Comparison of ENCODE assay signal across 17 mouse cellular contexts in genomic region chr4:95038024-95038423, GRCm38 (mm10). TPM values are rescaled to one million over a fixed set of nuclear protein-coding genes. Genes with fewer than 3 reads are reported as not detected.
DNase-seq lines count a peak whose midpoint lies in the region; ATAC-seq lines count a peak whose summit lies in the region.
"Had no signal": no experiment of that assay in that cellular context is flagged by ENCODE, and none has a peak within 500 bp of the region (broad histone marks: within the 10 kb centered on the region; RNA-seq: fewer than 3 reads in every experiment).

No protein-coding gene starts in this region.

- H3K9me3 ChIP-seq in hindbrain, embryonic 15.5 days: no peaks in the 10 kb centered on the region
- H3K9me3 ChIP-seq in hindbrain, embryonic 11.5 days (ENCODE audit: control insufficient read depth, low read length): no peaks in the 10 kb centered on the region
- no peaks in the 10 kb centered on the region for H3K9me3 ChIP-seq in heart, embryonic 15.5 days (replicated peaks)
- H3K9me3 ChIP-seq: forebrain, embryonic 12.5 days; liver, embryonic 15.5 days; neural tube, embryonic 13.5 days; stomach, embryonic 15.5 days had no signal

- intact Hi-C loops in gastrocnemius, postnatal 14 days (cut with DNase I; ENCODE audit: low total_unique reads): no loop called here

- 0 out of 2 replicates have a peak, but pooled peaks cover 3% of the 10 kb centered on the region for H3K4me1 ChIP-seq in hindbrain, embryonic 15.5 days (replicated peaks)
- H3K4me1 ChIP-seq in hindbrain, embryonic 11.5 days (replicated peaks; ENCODE audit: control insufficient read depth, insufficient read depth, low read length): no peaks in the 10 kb centered on the region
- no peaks in the 10 kb centered on the region for H3K4me1 ChIP-seq in brown adipose tissue, adult 24 weeks (ENCODE audit: control insufficient read depth, insufficient read depth, insufficient read length, low read length)
- H3K4me1 ChIP-seq in heart, embryonic 15.5 days (replicated peaks): 0 out of 2 replicates have a peak, but pooled peaks cover 2% of the 10 kb centered on the region
- H3K4me1 ChIP-seq: liver, embryonic 15.5 days; stomach, embryonic 15.5 days had no signal

- no peak overlapping the region for H3K27ac ChIP-seq in hindbrain, embryonic 15.5 days (replicated peaks)
- H3K27ac ChIP-seq in hindbrain, embryonic 11.5 days (ENCODE audit: low read depth, low read length): no peak overlapping the region
- peak overlapping the region; percentile 30; the same call in 1 of the 2 replicates for H3K27ac ChIP-seq in brown adipose tissue, adult 24 weeks (replicated peaks; ENCODE audit: low read depth, low read length)
- H3K27ac ChIP-seq in heart, embryonic 15.5 days: peak overlapping the region; percentile 50; the same call in 1 of the 2 replicates
- H3K27ac ChIP-seq: forebrain, embryonic 12.5 days; liver, embryonic 15.5 days; neural tube, embryonic 13.5 days; stomach, embryonic 15.5 days had no signal

- 39% methylated on average over 5 of the region's 5 CpGs for WGBS in hindbrain, embryonic 15.5 days
- 45% methylated on average over 5 of the region's 5 CpGs for WGBS in hindbrain, embryonic 11.5 days
- 31% methylated on average over 5 of the region's 5 CpGs for WGBS in heart, embryonic 15.5 days

- 0 out of 2 replicates have a peak, but pooled peaks have one; percentile 48 for ATAC-seq in hindbrain, embryonic 15.5 days (ENCODE audit: low FRiP score, low read depth)
- ATAC-seq in hindbrain, embryonic 11.5 days (ENCODE audit: low FRiP score): no peak
- ATAC-seq in heart, embryonic 15.5 days (replicated peaks; ENCODE audit: insufficient number of reproducible peaks, insufficient read depth, low FRiP score, low read depth): peak; percentile 58; the same call in 1 of the 2 replicates
- ATAC-seq in CD4-positive, CD25-positive, alpha-beta regulatory T cell, adult 4 months: no peak
- ATAC-seq in activated CD4-positive, CD25-positive, alpha-beta regulatory T cell, adult 4 months: no peak
- ATAC-seq: inflammation-experienced regulatory T-cells, adult 6 months had no signal

- no peak overlapping the region for H3K4me3 ChIP-seq in hindbrain, embryonic 15.5 days
- no peak overlapping the region for H3K4me3 ChIP-seq in hindbrain, embryonic 11.5 days (ENCODE audit: low read depth, low read length)
- no peak overlapping the region for H3K4me3 ChIP-seq in brown adipose tissue, adult 24 weeks (ENCODE audit: insufficient read depth, low read depth, low read length)
- H3K4me3 ChIP-seq in heart, embryonic 15.5 days: no peak overlapping the region
- H3K4me3 ChIP-seq: forebrain, embryonic 12.5 days; liver, embryonic 15.5 days; neural tube, embryonic 13.5 days; stomach, embryonic 15.5 days had no signal

- no peak for DNase-seq in hindbrain, embryonic 11.5 days (ENCODE audit: low spot score)
- peak; percentile 61 for DNase-seq in NIH3T3 (ENCODE audit: low read depth)
- DNase-seq in gastrocnemius, postnatal 14 days: no peak
- DNase-seq: cerebellum, adult 9-11 months; kidney, postnatal 10 days; layer of hippocampus, adult 9-11 months; thymus, postnatal 4 days had no signal

- no peaks in the 10 kb centered on the region for H3K36me3 ChIP-seq in hindbrain, embryonic 15.5 days
- H3K36me3 ChIP-seq in hindbrain, embryonic 11.5 days (ENCODE audit: control insufficient read depth, insufficient read depth, low read length): no peaks in the 10 kb centered on the region
- no peaks in the 10 kb centered on the region for H3K36me3 ChIP-seq in heart, embryonic 15.5 days
- H3K36me3 ChIP-seq: forebrain, embryonic 12.5 days; liver, embryonic 15.5 days; neural tube, embryonic 13.5 days; stomach, embryonic 15.5 days had no signal

- H3K9ac ChIP-seq in hindbrain, embryonic 15.5 days: no peak overlapping the region
- H3K9ac ChIP-seq in hindbrain, embryonic 11.5 days (ENCODE audit: low read depth, low read length): no peak overlapping the region
- H3K9ac ChIP-seq in heart, embryonic 15.5 days: no peak overlapping the region
- H3K9ac ChIP-seq: forebrain, embryonic 12.5 days; liver, embryonic 15.5 days; neural tube, embryonic 13.5 days; stomach, embryonic 15.5 days had no signal

- H3K4me2 ChIP-seq in hindbrain, embryonic 15.5 days: no peak overlapping the region
- no peak overlapping the region for H3K4me2 ChIP-seq in hindbrain, embryonic 11.5 days (replicated peaks; ENCODE audit: low read depth, low read length)
- no peak overlapping the region for H3K4me2 ChIP-seq in heart, embryonic 15.5 days
- H3K4me2 ChIP-seq: forebrain, embryonic 12.5 days; liver, embryonic 15.5 days; neural tube, embryonic 13.5 days; stomach, embryonic 15.5 days had no signal

- no peaks in the 10 kb centered on the region for H3K27me3 ChIP-seq in hindbrain, embryonic 15.5 days
- no peaks in the 10 kb centered on the region for H3K27me3 ChIP-seq in hindbrain, embryonic 11.5 days (ENCODE audit: control insufficient read depth, insufficient read depth, low read length)
- no peaks in the 10 kb centered on the region for H3K27me3 ChIP-seq in heart, embryonic 15.5 days
- H3K27me3 ChIP-seq: liver, embryonic 15.5 days; neural tube, embryonic 13.5 days; stomach, embryonic 15.5 days had no signal

RNA-seq across cellular contexts. Expression of gene Jun, which starts 14.0 kb away (rescaled TPM):
- 60.7 and 62.3 TPM in 2 replicates for polyA plus RNA-seq in hindbrain, embryonic 15.5 days (2015; fragmentation: Nextera tagmentation; extraction: Ambion mirVana)
- 25.6 and 25.7 TPM in 2 replicates for polyA plus RNA-seq in hindbrain, embryonic 11.5 days (2014; fragmentation: Nextera tagmentation; extraction: Ambion mirVana)
- polyA plus RNA-seq in brown adipose tissue, adult 24 weeks (2012; ENCODE audit: insufficient read depth, insufficient read length, missing spikeins): 66.9 and 91.2 TPM in 2 replicates
- 70.7 and 75.5 TPM in 2 replicates for polyA plus RNA-seq in heart, embryonic 15.5 days (2015; fragmentation: Nextera tagmentation; extraction: Ambion mirVana)
- 10 to 100 TPM; 19.7 to 31.0 TPM for polyA plus RNA-seq in CD4-positive, CD25-positive, alpha-beta regulatory T cell, adult 4 months (2017; shearing (Covaris generic))
- polyA plus RNA-seq in activated CD4-positive, CD25-positive, alpha-beta regulatory T cell, adult 4 months (2017; shearing (Covaris generic)): 10 to 100 TPM in 1 of 2 experiments, 1 to 10 TPM in 1; 7.2 to 16.4 TPM
- 10 to 100 TPM; 37.6 to 54.8 TPM for total RNA-seq in gastrocnemius, postnatal 14 days (2021)

RNA-seq across cellular contexts. Expression of gene Mysm1, which starts 59.1 kb away (rescaled TPM):
- 24.6 and 25.9 TPM in 2 replicates for polyA plus RNA-seq in hindbrain, embryonic 15.5 days (2015; fragmentation: Nextera tagmentation; extraction: Ambion mirVana)
- 29.6 and 42.0 TPM in 2 replicates for polyA plus RNA-seq in hindbrain, embryonic 11.5 days (2014; fragmentation: Nextera tagmentation; extraction: Ambion mirVana)
- polyA plus RNA-seq in brown adipose tissue, adult 24 weeks (2012; ENCODE audit: insufficient read depth, insufficient read length, missing spikeins): 8.2 and 9.8 TPM in 2 replicates
- polyA plus RNA-seq in heart, embryonic 15.5 days (2015; fragmentation: Nextera tagmentation; extraction: Ambion mirVana): 16.3 and 16.4 TPM in 2 replicates
- 100 to 1,000 TPM in 1 of 2 experiments, 10 to 100 TPM in 1; 94.6 to 130 TPM for polyA plus RNA-seq in CD4-positive, CD25-positive, alpha-beta regulatory T cell, adult 4 months (2017; shearing (Covaris generic))
- 10 to 100 TPM; 89.2 to 94.0 TPM for polyA plus RNA-seq in activated CD4-positive, CD25-positive, alpha-beta regulatory T cell, adult 4 months (2017; shearing (Covaris generic))
- 1 to 10 TPM; 8.5 to 9.0 TPM for total RNA-seq in gastrocnemius, postnatal 14 days (2021)

Comparison
In these comparisons a context has a peak if more than half of its experiments do, and no peak if none do; other contexts are left out.
1. ATAC-seq: peak in hindbrain, embryonic 15.5 days (single experiment) and heart, embryonic 15.5 days (single experiment); none in hindbrain, embryonic 11.5 days (single experiment), CD4-positive, CD25-positive, alpha-beta regulatory T cell, adult 4 months (single experiment) and activated CD4-positive, CD25-positive, alpha-beta regulatory T cell, adult 4 months (single experiment).
2. H3K27ac ChIP-seq: peak in brown adipose tissue, adult 24 weeks (single experiment) and heart, embryonic 15.5 days (single experiment); none in hindbrain, embryonic 15.5 days (single experiment) and hindbrain, embryonic 11.5 days (single experiment).